Mouse (Mus musculus) liver, adult 2 months (tissue): ENCODE results near the gene Zfp62. TPM values are rescaled to one million over a fixed set of nuclear protein-coding genes. Genes with fewer than 3 reads are reported as not detected.

Source experiments
- DNase-seq: peaks from one replicate; pipeline ENCODE4 v3.0.0-alpha.2; 2011; ENCODE audit warnings: low read depth, low spot score; ENCODE audit errors: extremely low read depth
- H3K27ac ChIP-seq: fragments of 200-500 bp; replicated peaks from 2 replicates; pipeline ENCODE4 v1.5.1; 2012; ENCODE audit warnings: low read depth, mild to moderate bottlenecking, control low read depth, inconsistent platforms, low read length; ENCODE audit not compliant: insufficient read depth
- H3K27me3 ChIP-seq: fragments of 200-500 bp; 2 replicates; pipeline ENCODE4 v1.6.1; 2012; ENCODE audit warnings: mild to moderate bottlenecking, moderate library complexity, low read length, inconsistent platforms; ENCODE audit not compliant: control insufficient read depth, insufficient read depth
- H3K36me3 ChIP-seq: fragments of 200-500 bp; 2 replicates; pipeline ENCODE4 v1.6.1; 2012; ENCODE audit warnings: low read length, inconsistent platforms; ENCODE audit not compliant: control insufficient read depth, insufficient read depth
- H3K4me1 ChIP-seq: fragments of 200-500 bp; 2 replicates; pipeline ENCODE4 v1.6.1; 2011; ENCODE audit warnings: low read length; ENCODE audit not compliant: control insufficient read depth, insufficient read depth
- H3K4me3 ChIP-seq: fragments of 200-500 bp; 2 replicates; pipeline ENCODE4 v1.5.1; 2011; ENCODE audit warnings: low read depth, mild to moderate bottlenecking, control low read depth, low read length, moderate library complexity; ENCODE audit not compliant: insufficient read depth
- H3K79me2 ChIP-seq: fragments of 200-500 bp; 2 replicates; pipeline ENCODE4 v1.6.1; 2012; ENCODE audit warnings: inconsistent platforms, mild to moderate bottlenecking, low read length, moderate library complexity; ENCODE audit not compliant: control insufficient read depth, insufficient read depth
- H3K9ac ChIP-seq: fragments of 200-500 bp; 2 replicates; pipeline ENCODE4 v1.6.1; 2012; ENCODE audit warnings: low read depth, mild to moderate bottlenecking, control low read depth, inconsistent platforms, low read length
- CTCF ChIP-seq: fragments of 200-500 bp; IDR thresholded peaks from 2 replicates; pipeline ENCODE4 v1.5.1; 2011; ENCODE audit warnings: low read depth, low read length, control low read depth
- POLR2A ChIP-seq: fragments of 200-500 bp; IDR thresholded peaks from 2 replicates; pipeline ENCODE4 v1.6.1; 2011; ENCODE audit warnings: low read length, control low read depth; ENCODE audit not compliant: insufficient read depth; ENCODE audit errors: extremely low read depth
- WGBS: fragments of 180-500 bp; shearing (Covaris S2); methylation state at CpG from one replicate; pipeline ENCODE4 v1.1.7; 2018; 5-methylcytosine and 5-hydroxymethylcytosine counted together
- polyA plus RNA-seq: library from polyadenylated mRNA; depleted of rRNA; stranded (reverse); fragments of >200 nt; gene quantifications from 2 replicates; pipeline ENCODE4 v1.2.3, GENCODE M21; 2012
- total RNA-seq: library from RNA; depleted of rRNA; stranded (reverse); fragments of >200 nt; gene quantifications from 2 replicates; pipeline ENCODE4 v1.2.3, GENCODE M21; 2014

The Zfp62 gene
- total and polyA plus RNA-seq, 2 experiments, result 1.4 to 18.3 TPM

- Histone ChIP-seq H3K27me3 (no peaks in the 10 kb centered on the region), H3K27ac (no peak overlapping the region), H3K4me1 (peaks cover 21% of the 10 kb centered on the region), H3K36me3 (no peaks in the 10 kb centered on the region), H3K79me2 (no peaks in the 10 kb centered on the region), H3K4me3 (no peak overlapping the region), H3K9ac (no peak overlapping the region)
- WGBS, result 10% methylated on average over 1 of the region's 1 CpGs
- TF ChIP-seq POLR2A (no peak), CTCF (no peak)
- peak; percentile 57 for DNase-seq
Measured at GRCm38 (mm10) chr11:49236891-49237290, 33.8 kb downstream of the Zfp62 start.

DNA sequence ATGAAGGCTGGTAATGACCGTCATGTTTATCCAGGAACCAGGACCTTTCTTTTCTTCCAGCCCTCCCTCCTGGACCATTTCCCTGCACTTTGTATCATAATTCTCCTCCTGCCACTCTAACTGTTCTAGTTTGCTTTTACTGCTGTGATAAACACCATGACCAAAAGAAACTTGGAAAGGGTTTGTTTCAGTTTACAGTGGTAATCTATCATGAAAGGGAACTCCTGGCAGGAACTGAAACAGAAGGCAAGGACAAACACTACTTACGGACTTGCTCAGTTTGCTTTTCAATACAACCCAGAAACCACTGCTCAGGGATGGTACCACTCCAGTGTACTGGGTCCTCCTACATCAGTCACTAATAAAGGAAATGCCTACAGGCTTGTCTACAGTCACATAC is 34.4 kb downstream of the Zfp62 start:
- H3K27me3 ChIP-seq, result no peaks in the 10 kb centered on the region
- H3K4me3 ChIP-seq, result no peak overlapping the region
- H3K27ac ChIP-seq, result peak overlapping the region; percentile 60
- peak; percentile 56 for DNase-seq
- H3K4me1 ChIP-seq, result peaks cover 21% of the 10 kb centered on the region
- H3K36me3 ChIP-seq, result no peaks in the 10 kb centered on the region
- no peaks in the 10 kb centered on the region for H3K79me2 ChIP-seq
- WGBS, result 6% methylated on average over 2 of the region's 2 CpGs
- H3K9ac ChIP-seq, result no peak overlapping the region
- TF ChIP-seq POLR2A, result no peak
- TF ChIP-seq CTCF, result no peak

DNA sequence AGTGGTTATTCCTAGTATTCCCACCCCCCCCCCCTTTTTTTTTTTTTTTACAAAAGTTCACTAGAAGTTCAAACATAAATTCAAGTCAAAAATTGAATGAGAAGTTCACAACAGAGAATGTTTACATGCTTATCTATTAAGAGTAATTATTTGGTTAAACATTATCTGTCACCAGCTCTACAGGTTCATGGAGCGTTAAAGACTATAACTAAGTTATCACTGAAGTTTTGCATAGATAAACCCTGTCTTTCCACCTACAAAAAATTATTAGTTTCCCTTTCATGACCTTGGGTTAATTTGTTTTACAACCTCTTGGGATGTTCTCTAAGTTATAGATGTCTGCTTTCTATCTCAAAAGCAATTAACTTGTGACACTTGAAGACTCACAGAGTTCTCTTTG is 37.2 kb downstream of the Zfp62 start:
- no peak for DNase-seq
- Histone ChIP-seq H3K4me1 (peaks cover 22% of the 10 kb centered on the region), H3K27ac (no peak overlapping the region), H3K9ac (no peak overlapping the region), H3K4me3 (no peak overlapping the region), H3K79me2 (no peaks in the 10 kb centered on the region), H3K27me3 (no peaks in the 10 kb centered on the region), H3K36me3 (no peaks in the 10 kb centered on the region)
- TF ChIP-seq CTCF (no peak), POLR2A (no peak)
- 74% methylated on average over 1 of the region's 1 CpGs for WGBS

GRCm38 (mm10) chr11:49240874-49241273 is 37.8 kb downstream of the Zfp62 start:
- Histone ChIP-seq H3K9ac (no peak overlapping the region), H3K36me3 (no peaks in the 10 kb centered on the region), H3K4me3 (no peak overlapping the region), H3K79me2 (no peaks in the 10 kb centered on the region), H3K27me3 (no peaks in the 10 kb centered on the region), H3K27ac (no peak overlapping the region), H3K4me1 (peaks cover 22% of the 10 kb centered on the region)
- DNase-seq, result no peak
- TF ChIP-seq POLR2A (no peak), CTCF (no peak)
- 73% methylated on average over 4 of the region's 4 CpGs for WGBS

GRCm38 (mm10) chr11:49241471-49241870 is 38.4 kb downstream of the Zfp62 start:
- no peaks in the 10 kb centered on the region for H3K27me3 ChIP-seq
- no peak overlapping the region for H3K27ac ChIP-seq
- DNase-seq, result no peak
- H3K36me3 ChIP-seq, result no peaks in the 10 kb centered on the region
- peaks cover 18% of the 10 kb centered on the region for H3K4me1 ChIP-seq
- H3K4me3 ChIP-seq, result no peak overlapping the region
- TF ChIP-seq POLR2A (no peak), CTCF (no peak)
- 55% methylated on average over 1 of the region's 1 CpGs for WGBS
- no peak overlapping the region for H3K9ac ChIP-seq
- H3K79me2 ChIP-seq, result no peaks in the 10 kb centered on the region; the same call in 1 of the 2 replicates

- Histone ChIP-seq H3K4me1 (peaks cover 15% of the 10 kb centered on the region), H3K27me3 (no peaks in the 10 kb centered on the region), H3K79me2 (peaks cover 9% of the 10 kb centered on the region; the same call in 1 of the 2 replicates), H3K36me3 (no peaks in the 10 kb centered on the region), H3K4me3 (peak overlapping the region; percentile 64), H3K27ac (peak overlapping the region; percentile 33), H3K9ac (no peak overlapping the region)
- WGBS, result 20% methylated on average over 11 of the region's 11 CpGs
- DNase-seq, result peak; percentile 62
- TF ChIP-seq POLR2A, result no peak
- no peak for TF ChIP-seq CTCF
Measured at GRCm38 (mm10) chr11:49242944-49243626, 40.0 kb downstream of the Zfp62 start.
